Mouse (Mus musculus): Measurements from ENCODE around the gene Dvl1.

- no peak for TF ChIP-seq CTCF (IDR thresholded peaks at IDR 0.05; ENCODE audit: borderline replicate concordance, insufficient read depth, low read length)
- TF ChIP-seq POLR2A (IDR thresholded peaks at IDR 0.05; ENCODE audit: low read depth, low read length): no peak
Measured at GRCm38 (mm10) chr4:155901205-155901604, 54.0 kb downstream of the Dvl1 start.
